Mouse (Mus musculus) T-helper 2 cell (primary cell): ENCODE data around the gene AC109138.7.

Experiments
- in situ Hi-C: fragments of 300-600 bp; cut with MboI, MseI; formaldehyde crosslinking; loops from one replicate; pipeline ENCODE4 v1.15.1; 2025; ENCODE audit warnings: high pct_unique_total_duplicates

AC109138.7 gene

DNA sequence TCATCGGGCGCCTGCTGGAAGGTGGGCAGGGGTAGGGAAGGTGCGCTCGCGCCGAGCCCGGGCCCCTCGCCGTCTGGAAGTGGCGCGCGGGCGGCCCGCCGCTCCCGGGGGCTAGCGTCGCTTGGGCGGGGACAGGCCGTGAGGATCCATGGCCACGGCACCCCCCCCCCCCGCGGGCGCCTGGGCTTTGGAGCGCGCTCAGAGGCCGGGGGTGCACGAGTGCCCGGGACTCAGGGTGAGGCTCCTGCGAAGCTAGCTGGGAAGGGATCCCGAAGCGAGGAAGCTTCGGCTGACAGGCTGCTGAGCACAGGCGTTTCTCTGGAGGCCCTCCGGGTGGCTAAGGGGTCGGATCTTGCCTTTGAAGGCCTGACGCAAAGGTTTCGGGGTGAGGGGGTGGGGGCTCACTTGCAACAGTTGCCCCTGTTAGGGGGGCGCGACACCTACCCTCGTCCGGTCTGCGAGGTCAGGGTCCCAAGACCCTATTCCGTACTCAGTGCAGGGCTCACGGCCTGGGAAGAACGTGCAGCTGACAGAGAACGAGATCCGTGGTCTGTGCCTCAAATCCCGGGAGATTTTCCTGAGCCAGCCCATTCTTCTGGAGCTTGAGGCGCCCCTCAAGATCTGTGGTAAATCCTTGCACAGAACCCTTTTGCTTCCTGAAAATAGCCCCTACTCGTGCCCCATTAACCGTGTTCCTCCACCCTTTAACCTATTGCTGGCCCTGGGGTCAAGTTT lies 21.7 kb upstream of the AC109138.7 start:
- in situ Hi-C loops: no loop called here

GRCm38 (mm10) chr19:4193129-4193528 lies 21.0 kb upstream of the AC109138.7 start:
- in situ Hi-C loops: no loop called here

DNA sequence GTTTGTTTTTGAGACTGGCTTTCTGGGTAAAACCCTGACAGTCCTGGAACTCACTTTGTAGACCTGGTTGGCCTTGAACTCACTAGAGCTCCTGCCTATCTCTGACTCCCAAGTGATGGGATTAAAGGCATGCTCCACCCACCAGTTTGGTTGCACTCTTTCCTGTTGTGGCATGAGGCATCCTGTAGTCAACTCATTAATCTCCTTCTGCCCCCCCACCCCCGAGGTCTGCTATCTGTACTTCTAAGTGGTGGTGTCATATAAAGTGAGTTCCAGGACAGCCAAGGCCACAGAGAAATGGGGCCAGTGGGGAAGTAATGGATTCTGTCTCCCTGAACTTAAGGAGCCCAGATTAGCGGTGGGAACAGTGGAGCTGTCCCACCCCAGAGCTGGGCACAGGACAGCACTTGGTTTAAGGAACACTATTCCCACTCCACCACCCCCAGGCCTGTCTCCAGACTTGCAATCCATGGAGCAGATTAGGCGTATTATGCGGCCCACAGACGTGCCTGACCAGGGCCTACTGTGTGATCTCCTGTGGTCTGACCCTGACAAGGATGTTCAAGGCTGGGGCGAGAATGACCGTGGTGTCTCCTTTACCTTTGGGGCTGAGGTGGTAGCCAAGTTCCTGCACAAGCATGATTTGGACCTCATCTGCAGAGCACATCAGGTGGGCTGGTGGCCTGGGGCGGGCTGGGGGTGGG lies 20.0 kb upstream of the AC109138.7 start:
- in situ Hi-C loops: no loop called here

GRCm38 (mm10) chr19:4194776-4195650 lies 19.1 kb upstream of the AC109138.7 start:
- in situ Hi-C loops: no loop called here

GRCm38 (mm10) chr19:4196048-4196447 lies 18.1 kb upstream of the AC109138.7 start:
- in situ Hi-C loops: no loop called here

- in situ Hi-C loops: no loop called here
These were observed 17.6 kb upstream of the AC109138.7 start for GRCm38 (mm10) chr19:4196548-4196947.

DNA sequence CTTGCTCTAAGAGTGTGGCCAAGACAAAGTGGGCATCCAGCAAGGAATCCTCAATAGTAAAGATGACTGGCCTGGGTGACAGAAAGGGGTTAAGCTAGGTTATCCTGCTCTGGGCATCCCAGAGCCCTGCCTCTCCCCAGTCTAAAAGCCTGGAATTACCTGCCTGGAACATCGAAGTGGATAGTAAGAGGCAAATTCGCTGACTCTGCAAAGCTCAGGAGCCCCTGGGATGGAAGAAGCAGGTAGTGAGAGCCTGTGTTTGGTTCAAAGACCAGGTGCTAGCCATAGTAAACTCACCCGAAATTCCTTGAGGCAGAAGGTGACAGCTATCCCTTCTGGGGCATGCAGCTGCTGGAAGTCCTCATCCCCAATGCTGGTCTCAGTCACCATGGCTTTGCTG lies 17.0 kb upstream of the AC109138.7 start:
- in situ Hi-C loops: no loop called here

- in situ Hi-C loops: no loop called here
These were observed 12.8 kb upstream of the AC109138.7 start, which contains the start of gene Rad9a for GRCm38 (mm10) chr19:4201291-4201909. TSS of gene Rad9a (minus strand) at chr19:4201662.

DNA sequence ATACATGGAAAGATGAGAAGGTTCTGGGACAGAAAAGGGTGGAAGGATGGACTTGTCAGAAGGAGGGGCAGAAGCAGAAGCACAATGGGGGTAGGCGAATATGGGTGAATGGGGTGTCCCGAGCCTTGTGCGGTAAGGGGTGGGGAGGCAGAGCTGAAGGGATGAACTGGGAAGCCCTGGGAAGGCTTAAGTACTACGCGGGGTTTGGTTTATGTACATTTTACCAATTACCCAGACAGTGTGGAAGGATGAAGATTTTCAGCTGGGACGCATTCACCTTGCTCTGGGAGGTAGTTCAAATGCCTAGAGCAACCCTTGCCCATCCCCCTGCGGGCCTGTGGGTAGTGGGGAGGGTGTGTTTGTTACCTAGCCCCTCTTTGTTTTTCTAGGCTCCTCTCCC lies 12.0 kb upstream of the AC109138.7 start:
- in situ Hi-C loops: no loop called here

GRCm38 (mm10) chr19:4203148-4203547 lies 11.0 kb upstream of the AC109138.7 start:
- in situ Hi-C loops: no loop called here

DNA sequence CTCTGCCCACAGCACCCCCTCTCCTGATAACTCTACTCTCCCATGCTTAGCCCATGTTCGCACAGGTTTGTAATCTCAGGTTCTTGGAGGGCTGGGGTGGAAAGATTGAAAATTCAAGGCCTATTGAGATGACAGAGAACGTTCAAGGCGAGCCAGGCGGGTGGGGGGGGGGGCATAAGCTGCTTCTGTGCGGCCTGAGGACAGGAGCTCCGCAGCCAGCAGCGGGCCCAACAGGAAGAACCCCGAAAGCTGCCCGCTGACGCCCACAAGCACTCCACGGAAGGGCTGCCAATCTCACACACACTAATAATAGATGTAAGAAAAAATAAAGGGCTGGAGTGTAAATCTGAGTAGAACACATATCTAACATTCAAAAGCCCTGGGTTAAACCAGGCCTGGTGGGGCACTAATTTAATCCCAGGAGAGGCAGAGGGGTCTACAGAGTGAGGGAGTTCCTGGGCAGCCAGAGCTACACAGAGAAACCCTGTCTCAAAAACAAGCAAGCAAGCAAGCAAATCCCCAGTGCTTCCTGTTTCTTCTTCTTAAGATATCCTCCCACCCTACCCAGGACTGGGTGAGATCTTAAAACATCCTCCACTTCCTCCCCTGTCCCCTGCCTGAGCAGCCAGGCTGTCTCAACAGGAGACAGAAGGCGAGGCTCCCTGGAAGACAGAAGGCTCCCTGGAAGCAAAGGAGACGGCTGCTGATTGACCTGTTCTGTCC lies 10.4 kb upstream of the AC109138.7 start:
- in situ Hi-C loops: no loop called here

DNA sequence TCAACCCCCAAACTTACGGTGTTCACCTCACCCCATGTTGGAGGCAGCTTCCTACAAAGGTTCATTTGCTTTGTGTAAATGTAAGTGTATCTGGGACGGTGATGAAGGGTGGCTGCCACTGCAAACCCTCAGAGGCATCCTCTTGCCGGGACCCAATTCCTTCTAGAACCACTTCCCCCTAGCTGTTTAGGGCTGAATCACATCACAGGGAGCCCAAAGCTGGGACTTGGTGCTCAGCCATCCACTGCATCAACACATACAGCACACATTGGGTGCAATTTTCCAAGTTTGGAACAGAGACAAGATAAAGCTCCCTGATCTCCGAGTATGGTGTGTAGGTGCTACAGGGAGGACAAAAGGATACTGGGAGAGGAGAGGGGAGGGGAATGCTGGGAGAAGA lies 9.3 kb upstream of the AC109138.7 start:
- in situ Hi-C loops: loop anchor here (5.0 kb wide), 1 partner anchor 42 kb away; no protein-coding TSS in a partner anchor

GRCm38 (mm10) chr19:4206971-4207370 lies 7.2 kb upstream of the AC109138.7 start:
- in situ Hi-C loops: loop anchor here (5.0 kb wide), 1 partner anchor 40 kb away; no protein-coding TSS in a partner anchor

DNA sequence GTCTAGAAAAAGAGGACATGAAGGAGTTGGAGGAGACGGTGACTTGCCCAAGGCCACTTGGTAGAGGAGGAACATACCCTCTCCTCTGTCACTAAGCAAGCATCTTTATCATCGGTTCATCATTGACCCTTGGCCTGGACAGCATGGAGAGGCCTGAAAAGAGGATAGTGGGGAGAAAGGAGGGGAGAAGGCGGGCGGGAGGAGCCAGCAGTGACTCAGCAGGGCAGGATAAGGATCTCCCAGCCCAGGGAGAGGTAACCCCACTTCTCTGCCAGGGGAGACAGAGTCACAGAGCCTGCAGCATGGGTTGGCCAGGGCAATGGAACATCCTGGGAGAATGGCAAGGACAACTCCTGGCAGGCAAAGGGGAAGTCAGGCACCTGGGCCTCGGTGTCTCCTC lies 5.6 kb upstream of the AC109138.7 start:
- in situ Hi-C loops: loop anchor here (5.0 kb wide), 1 partner anchor 39 kb away; no protein-coding TSS in a partner anchor

GRCm38 (mm10) chr19:4211891-4212588 lies 2.1 kb upstream of the AC109138.7 start:
- in situ Hi-C loops: no loop called here

DNA sequence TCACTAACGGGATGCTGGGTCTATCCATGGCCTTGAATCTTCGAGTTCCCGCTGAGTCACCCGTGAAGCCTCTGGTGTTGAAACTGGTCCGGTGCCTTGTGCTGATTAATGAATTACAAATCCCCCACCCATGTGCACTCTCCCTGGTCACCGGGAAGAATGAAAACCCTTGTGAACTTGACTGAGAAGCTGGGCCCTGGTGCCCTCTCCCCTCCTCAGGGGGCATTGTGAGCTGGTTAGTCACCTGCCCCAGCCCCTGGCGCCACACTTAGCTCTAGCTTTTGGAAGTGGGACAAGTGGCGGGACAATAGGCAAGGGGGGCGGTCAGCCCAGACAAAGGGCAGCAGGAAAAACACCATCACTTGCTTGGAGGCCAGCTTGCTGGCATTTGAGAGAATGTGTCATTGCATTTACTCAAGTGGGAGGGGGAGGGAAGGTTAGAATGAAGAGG lies 608 bp upstream of the AC109138.7 start:
- in situ Hi-C loops: no loop called here

DNA sequence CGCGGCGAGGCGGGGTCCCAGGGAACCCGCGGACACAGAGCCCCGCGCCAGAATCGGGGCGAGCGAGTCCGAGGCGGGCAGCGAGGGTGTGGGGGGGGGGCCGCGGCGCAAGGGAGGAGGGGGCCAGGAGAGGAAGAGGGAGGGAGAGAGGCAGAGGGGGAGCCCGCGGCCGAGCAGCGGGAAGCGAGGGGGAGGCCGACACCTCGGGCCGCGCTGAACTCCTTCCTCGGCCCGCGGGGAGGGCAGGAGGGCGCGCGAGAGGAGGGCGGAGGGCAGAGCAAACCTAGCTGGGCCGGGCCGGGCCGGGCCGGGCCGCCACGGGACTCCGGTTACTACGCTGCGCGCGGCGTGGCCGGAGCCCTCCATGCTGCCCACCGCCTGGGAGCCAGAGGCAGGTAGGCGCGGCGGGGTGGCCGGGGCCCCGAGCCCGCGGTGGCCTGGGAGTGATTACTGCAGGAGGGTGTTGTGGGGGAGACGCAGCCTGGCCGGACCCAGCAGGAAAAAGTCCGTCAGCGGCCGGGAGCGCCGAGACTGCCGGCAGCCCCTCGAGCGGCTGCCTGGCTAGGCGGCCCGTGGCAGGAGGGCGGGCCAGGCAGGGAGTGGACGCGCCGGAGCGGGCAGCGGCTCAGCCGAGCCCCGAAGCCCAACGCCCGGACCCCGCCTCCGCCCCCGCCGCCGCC lies 754 bp downstream of the AC109138.7 start:
- in situ Hi-C loops: no loop called here

DNA sequence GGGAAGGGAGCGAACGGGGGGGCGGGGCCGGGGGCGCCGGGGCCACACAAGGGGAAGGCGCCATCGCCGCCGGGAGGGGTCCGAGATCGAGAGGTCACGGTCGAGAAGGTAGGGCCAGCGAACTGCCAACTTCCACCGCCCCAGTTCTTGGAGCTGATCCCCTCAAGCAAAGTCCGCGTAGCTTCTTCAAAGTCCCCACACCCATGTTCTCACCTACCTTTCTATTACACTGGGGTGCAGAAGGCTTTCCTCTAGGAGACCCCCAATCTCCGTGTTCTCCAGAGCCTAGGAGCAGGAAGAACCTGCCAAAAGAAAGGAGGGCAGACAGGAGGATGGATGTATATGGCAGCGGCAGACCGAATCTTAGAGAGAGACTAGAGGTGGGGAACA lies 1.3 kb downstream of the AC109138.7 start:
- in situ Hi-C loops: no loop called here

- in situ Hi-C loops: no loop called here
These were observed 2.0 kb downstream of the AC109138.7 start for GRCm38 (mm10) chr19:4216041-4216685.
